Mouse (Mus musculus) MEL (cell line): ENCODE data around the gene Dnajc7.
A peak's percentile ranks its signal among the peaks of the same experiment; 100 is the strongest.

Experiments
- CTCF ChIP-seq, 3 experiments: IDR thresholded peaks in 2 of 3; conservative IDR thresholded peaks in 1 of 3; 2 replicates each; pipeline ENCODE4 v1.5.1; 2011 to 2012; ENCODE audit warnings: low read length in 3 of 3, low read depth in 2 of 3, mild to moderate bottlenecking in 2 of 3, improper control_type of control experiment in 1 of 3, inconsistent platforms in 1 of 3, mixed read lengths in 1 of 3, moderate library complexity in 1 of 3; ENCODE audit not compliant: control insufficient read depth in 1 of 3, insufficient read depth in 1 of 3, poor library complexity in 1 of 3, severe bottlenecking in 1 of 3
- EP300 ChIP-seq, 2 experiments: IDR thresholded peaks; 2 replicates each; pipeline ENCODE4 v1.6.1; 2011; ENCODE audit warnings: improper control_type of control experiment in 2 of 2, low read length in 2 of 2, low read depth in 1 of 2, mild to moderate bottlenecking in 1 of 2
- ETS1 ChIP-seq: IDR thresholded peaks from 2 replicates; pipeline ENCODE4 v1.6.1; 2012; ENCODE audit warnings: low read depth, mild to moderate bottlenecking, inconsistent platforms, low read length, improper control_type of control experiment, moderate library complexity
- GABPA ChIP-seq: IDR thresholded peaks from 2 replicates; pipeline ENCODE4 v1.6.1; 2012; ENCODE audit warnings: low read depth, mild to moderate bottlenecking, inconsistent platforms, low read length, improper control_type of control experiment, moderate library complexity
- MAFK ChIP-seq: IDR thresholded peaks from 2 replicates; pipeline ENCODE4 v1.6.1; 2011; ENCODE audit warnings: low read depth, mild to moderate bottlenecking, low read length, improper control_type of control experiment, borderline replicate concordance
- NRF1 ChIP-seq: IDR thresholded peaks from 2 replicates; pipeline ENCODE4 v1.6.1; 2014; ENCODE audit warnings: low read depth, mild to moderate bottlenecking, inconsistent platforms, low read length, improper control_type of control experiment, moderate library complexity; ENCODE audit not compliant: poor library complexity, insufficient read depth, severe bottlenecking
- POLR2A ChIP-seq, 2 experiments: IDR thresholded peaks; 2 replicates each; pipeline ENCODE4 v1.6.1; 2011 to 2012; ENCODE audit warnings: low read length in 2 of 2, mild to moderate bottlenecking in 2 of 2, control low read depth in 1 of 2, improper control_type of control experiment in 1 of 2, low read depth in 1 of 2, moderate library complexity in 1 of 2; ENCODE audit not compliant: control insufficient read depth in 1 of 2, insufficient read depth in 1 of 2, poor library complexity in 1 of 2
- SMC3 ChIP-seq: IDR thresholded peaks from 2 replicates; pipeline ENCODE4 v1.6.1; 2011; ENCODE audit warnings: low read depth, low read length, improper control_type of control experiment
- TCF12 ChIP-seq: IDR thresholded peaks from 2 replicates; pipeline ENCODE4 v1.6.1; 2014; ENCODE audit warnings: low read depth, mild to moderate bottlenecking, inconsistent platforms, low read length, improper control_type of control experiment, moderate library complexity
- USF1 ChIP-seq: IDR thresholded peaks from 2 replicates; pipeline ENCODE4 v1.6.1; 2014; ENCODE audit warnings: low read depth, mild to moderate bottlenecking, inconsistent platforms, low read length, improper control_type of control experiment, moderate library complexity
- ZNF384 ChIP-seq: IDR thresholded peaks from 2 replicates; pipeline ENCODE4 v1.6.1; 2012; ENCODE audit warnings: low read depth, mild to moderate bottlenecking, inconsistent platforms, low read length, improper control_type of control experiment

DNA sequence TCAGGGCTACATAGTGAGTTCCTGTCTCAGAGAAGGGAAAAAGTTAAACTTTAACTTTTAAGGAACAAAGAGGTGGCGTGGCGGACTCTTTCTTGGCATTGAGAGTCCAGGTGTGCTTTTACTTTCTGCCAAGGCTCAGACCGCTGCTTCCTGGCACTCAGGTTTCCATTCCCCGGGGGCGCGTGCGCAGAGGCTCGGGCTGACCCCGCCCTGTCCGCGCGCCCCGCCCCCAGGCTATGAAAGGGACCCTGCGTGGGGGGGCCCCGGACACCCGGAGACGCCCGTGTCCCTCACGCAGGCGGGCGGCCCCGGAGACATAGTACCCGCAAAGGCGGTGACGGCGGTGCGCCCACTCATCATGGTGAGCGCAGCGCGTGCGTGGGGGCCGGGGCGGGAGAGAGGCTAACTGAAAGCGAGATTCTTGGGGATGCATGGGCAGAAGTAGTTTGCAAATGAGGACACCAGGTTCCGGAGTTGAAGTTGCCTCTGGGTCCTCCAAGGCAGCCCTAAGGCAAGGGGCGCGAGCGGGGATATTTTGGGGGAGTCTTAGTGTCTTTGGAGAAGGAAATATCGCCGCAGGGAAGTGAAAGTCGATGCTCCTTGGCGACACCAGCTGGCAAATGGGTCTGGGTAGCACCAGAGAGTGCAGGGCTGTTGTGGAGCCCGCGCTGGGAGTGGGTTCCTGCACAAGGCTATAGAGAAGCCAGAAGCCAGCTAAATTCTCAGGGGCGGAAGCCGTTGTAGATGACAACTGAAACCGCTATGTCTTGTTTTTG, 45.1 kb downstream of the Dnajc7 start, which contains the start of gene Cnp:
- TF ChIP-seq CTCF (IDR thresholded peaks at IDR 0.05 in 2 of 3, conservative IDR thresholded peaks at IDR 0.05 in 1 of 3; ENCODE audit: control insufficient read depth in 1 of 3, insufficient read depth in 1 of 3, low read depth in 2 of 3, low read length in 3 of 3, poor library complexity in 1 of 3, severe bottlenecking in 1 of 3) (peak in 2 of 3 experiments; percentile 26 to 29; a peak in 3 of 6 replicates), ZNF384 (no peak), EP300 (IDR thresholded peaks at IDR 0.05; ENCODE audit: low read depth in 1 of 2, low read length in 2 of 2) (no peak; a peak in 1 of 4 replicates), POLR2A (IDR thresholded peaks at IDR 0.05; ENCODE audit: control insufficient read depth in 1 of 2, insufficient read depth in 1 of 2, low read depth in 1 of 2, low read length in 2 of 2, poor library complexity in 1 of 2) (peak; percentile 59 to 78; a peak in 3 of 4 replicates), USF1 (no peak), SMC3 (no peak), NRF1 (peak; percentile 94), TCF12 (peak; percentile 68; the same call in 1 of the 2 replicates), MAFK (no peak), ETS1 (peak; percentile 18; the same call in 1 of the 2 replicates), GABPA (no peak)
